Mouse (Mus musculus) forebrain, embryonic 12.5 days (tissue): ENCODE data around the gene Prdm16. TPM values are rescaled to one million over a fixed set of nuclear protein-coding genes. Genes with fewer than 3 reads are reported as not detected.

Source experiments
- ATAC-seq: fragments of 200-750 bp; cut with Nextera tagmentation; 2 replicates; pipeline ENCODE4 v1.8.0; 2017; ENCODE audit warnings: moderate TSS enrichment; ENCODE audit not compliant: low FRiP score
- H3K27ac ChIP-seq: fragments of 300-500 bp; sonication (generic); 2 replicates; pipeline ENCODE4 v1.5.1; 2016; ENCODE audit warnings: mild to moderate bottlenecking
- H3K27me3 ChIP-seq: fragments of 300-500 bp; sonication (generic); 2 replicates; pipeline ENCODE4 v1.6.1; 2016; ENCODE audit warnings: mild to moderate bottlenecking
- H3K36me3 ChIP-seq: fragments of 300-500 bp; sonication (generic); replicated peaks from 2 replicates; pipeline ENCODE4 v1.6.1; 2016; ENCODE audit warnings: mild to moderate bottlenecking
- H3K4me1 ChIP-seq: fragments of 300-500 bp; sonication (generic); 2 replicates; pipeline ENCODE4 v1.6.1; 2016
- H3K4me2 ChIP-seq: fragments of 300-500 bp; sonication (generic); 2 replicates; pipeline ENCODE4 v1.6.1; 2016; ENCODE audit warnings: mild to moderate bottlenecking, moderate library complexity
- H3K4me3 ChIP-seq: fragments of 300-500 bp; sonication (generic); replicated peaks from 2 replicates; pipeline ENCODE4 v1.5.1; 2016; ENCODE audit warnings: mild to moderate bottlenecking
- H3K9ac ChIP-seq: fragments of 300-500 bp; sonication (generic); 2 replicates; pipeline ENCODE4 v1.6.1; 2016; ENCODE audit warnings: mild to moderate bottlenecking
- H3K9me3 ChIP-seq: fragments of 300-500 bp; sonication (generic); 2 replicates; pipeline ENCODE4 v1.6.1; 2016
- WGBS: fragments of 180-500 bp; shearing (Covaris S2); methylation state at CpG from one replicate; pipeline ENCODE4 v1.1.7; 2016; 5-methylcytosine and 5-hydroxymethylcytosine counted together
- polyA plus RNA-seq: library from polyadenylated mRNA; unstranded; fragments of >200 nt; fragmentation: Nextera tagmentation; extraction: Ambion mirVana; gene quantifications from 2 replicates; pipeline ENCODE4 v1.2.1, GENCODE M21; 2016

The Prdm16 gene
- polyA plus RNA-seq, 1 experiment from 2014 or later: 40.5 TPM

DNA sequence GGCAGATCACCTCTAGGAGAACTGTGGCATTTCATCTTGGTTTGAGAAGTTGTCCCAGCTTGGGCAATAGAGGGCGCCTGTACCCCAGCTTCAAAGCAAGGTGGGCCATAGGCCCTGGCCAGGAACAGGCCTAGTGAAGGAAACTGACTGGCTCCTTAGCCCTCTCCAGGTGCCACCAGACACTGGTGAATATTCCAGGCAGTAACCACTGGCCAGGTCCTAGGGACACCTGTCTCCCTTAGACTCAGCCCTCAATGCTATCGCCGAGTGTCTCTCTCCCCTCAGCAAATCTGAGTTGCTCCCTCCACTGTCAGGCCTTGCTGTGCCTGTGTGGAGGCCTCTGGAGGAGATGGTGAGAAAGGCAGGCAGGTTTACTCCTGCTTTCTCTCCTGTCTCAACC, 187.3 kb downstream of the Prdm16 start:
- Histone ChIP-seq H3K4me2 (no peak overlapping the region), H3K27me3 (peaks cover 72% of the 10 kb centered on the region), H3K4me3 (no peak overlapping the region), H3K27ac (no peak overlapping the region), H3K9me3 (no peaks in the 10 kb centered on the region), H3K9ac (no peak overlapping the region), H3K36me3 (no peaks in the 10 kb centered on the region; the same call in 1 of the 2 replicates), H3K4me1 (peaks cover 5% of the 10 kb centered on the region; the same call in 1 of the 2 replicates)
- peak; percentile 80 for ATAC-seq
- WGBS: 14% methylated on average over 3 of the region's 3 CpGs

DNA sequence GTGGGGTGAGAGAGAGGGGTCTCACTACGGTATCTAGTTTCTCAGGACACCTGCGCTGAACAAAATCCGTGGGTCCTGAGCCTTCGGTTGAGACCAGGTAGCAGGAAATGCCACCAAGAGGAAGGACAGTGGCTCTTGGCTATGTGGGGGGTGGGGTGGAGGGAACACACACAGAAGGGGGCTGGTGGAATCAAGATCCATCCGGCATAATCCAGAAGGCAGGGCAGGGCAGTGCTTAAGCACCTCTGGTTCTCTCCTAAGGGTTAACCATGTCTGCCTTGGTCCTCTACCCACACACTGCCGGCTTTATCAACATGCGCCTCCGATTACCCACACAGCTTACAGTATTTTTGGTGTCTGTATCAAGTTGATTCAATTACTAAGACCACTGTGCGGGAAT, 191.0 kb downstream of the Prdm16 start:
- no peak overlapping the region for H3K9ac ChIP-seq
- no peak overlapping the region for H3K4me2 ChIP-seq
- 76% methylated on average over 9 of the region's 9 CpGs for WGBS
- no peaks in the 10 kb centered on the region for H3K9me3 ChIP-seq
- H3K4me3 ChIP-seq: no peak overlapping the region
- H3K27ac ChIP-seq: no peak overlapping the region
- H3K36me3 ChIP-seq: no peaks in the 10 kb centered on the region
- peaks cover 48% of the 10 kb centered on the region for H3K27me3 ChIP-seq
- no peak for ATAC-seq
- H3K4me1 ChIP-seq: peaks cover 9% of the 10 kb centered on the region; the same call in 1 of the 2 replicates

GRCm38 (mm10) chr4:154442645-154443304, 193.9 kb downstream of the Prdm16 start:
- peaks cover 15% of the 10 kb centered on the region; the same call in 1 of the 2 replicates for H3K4me1 ChIP-seq
- H3K27me3 ChIP-seq: peaks cover 31% of the 10 kb centered on the region

DNA sequence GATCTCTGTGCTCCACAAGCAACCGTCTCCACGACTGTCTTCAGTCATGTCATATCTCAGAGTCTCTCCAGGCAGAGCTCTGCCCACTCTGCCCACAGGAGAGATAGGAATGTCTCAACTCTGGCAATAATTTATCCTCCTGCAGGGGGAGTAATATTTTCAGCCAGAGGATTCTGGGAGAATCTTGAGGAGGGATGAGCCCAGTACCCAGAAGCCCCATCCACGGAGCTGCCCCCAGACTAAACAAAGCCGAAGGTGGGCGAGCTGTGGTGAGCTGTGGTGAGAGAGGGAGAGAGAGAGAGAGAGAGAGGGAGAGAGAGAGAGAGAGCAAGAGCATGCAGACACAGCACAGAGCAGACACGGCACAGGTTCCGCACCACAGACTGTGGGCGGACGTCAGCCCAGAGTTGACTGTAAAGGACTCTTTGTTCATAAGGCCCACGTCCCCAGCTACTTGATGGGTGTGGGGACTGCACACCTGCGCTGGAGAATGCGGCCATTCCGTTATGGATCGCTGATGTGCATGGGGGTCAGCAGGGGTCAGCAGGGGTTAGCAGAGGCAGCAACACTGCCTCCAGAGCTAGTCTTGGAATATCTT, 197.1 kb downstream of the Prdm16 start:
- Histone ChIP-seq H3K27me3 (peaks cover 9% of the 10 kb centered on the region; the same call in 1 of the 2 replicates), H3K4me1 (0 out of 2 replicates have a peak, but pooled peaks cover 11% of the 10 kb centered on the region), H3K4me3 (no peak overlapping the region), H3K9ac (no peak overlapping the region), H3K27ac (no peak overlapping the region), H3K9me3 (no peaks in the 10 kb centered on the region), H3K36me3 (no peaks in the 10 kb centered on the region), H3K4me2 (no peak overlapping the region)
- WGBS: 83% methylated on average over 14 of the region's 14 CpGs
- no peak for ATAC-seq

More at GRCm38 (mm10) chr4:154442645-154443304, 193.9 kb downstream of the Prdm16 start:
- H3K4me3 ChIP-seq: no peak overlapping the region
- no peak overlapping the region for H3K27ac ChIP-seq
- H3K9ac ChIP-seq: no peak overlapping the region
- H3K36me3 ChIP-seq: no peaks in the 10 kb centered on the region
- no peak for ATAC-seq
- WGBS: 62% methylated on average over 9 of the region's 9 CpGs
- no peak overlapping the region for H3K4me2 ChIP-seq
- no peaks in the 10 kb centered on the region for H3K9me3 ChIP-seq

- H3K9me3 ChIP-seq: no peaks in the 10 kb centered on the region
- WGBS: 84% methylated on average over 15 of the region's 15 CpGs
- no peak for ATAC-seq
- H3K4me2 ChIP-seq: no peak overlapping the region
- 0 out of 2 replicates have a peak, but pooled peaks cover 8% of the 10 kb centered on the region for H3K4me1 ChIP-seq
- H3K36me3 ChIP-seq: no peaks in the 10 kb centered on the region
- 0 out of 2 replicates have a peak, but pooled peaks cover 5% of the 10 kb centered on the region for H3K27me3 ChIP-seq
- no peak overlapping the region for H3K9ac ChIP-seq
- H3K27ac ChIP-seq: no peak overlapping the region
- no peak overlapping the region for H3K4me3 ChIP-seq
Observed at GRCm38 (mm10) chr4:154438610-154439009, 198.1 kb downstream of the Prdm16 start.

DNA sequence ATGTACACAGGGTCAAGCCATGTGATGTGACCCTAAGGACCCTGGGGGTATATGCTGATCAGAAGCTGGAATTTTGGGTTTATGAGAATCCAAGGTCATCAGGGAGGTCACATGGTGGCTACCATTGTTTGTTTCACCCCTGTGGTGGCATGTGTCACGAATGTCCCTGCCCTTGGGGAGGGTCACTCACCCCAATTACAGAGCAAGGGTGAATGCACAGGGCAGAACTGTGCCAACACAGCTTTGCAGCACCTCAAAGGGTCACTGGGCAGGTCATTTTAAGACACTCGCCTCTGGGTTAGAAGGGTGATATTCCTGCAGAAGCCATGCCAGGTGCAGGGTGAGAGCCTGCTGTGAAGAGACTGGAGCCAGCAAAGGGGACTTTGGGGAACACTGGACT, 206.9 kb downstream of the Prdm16 start:
- Histone ChIP-seq H3K9me3 (no peaks in the 10 kb centered on the region), H3K9ac (no peak overlapping the region), H3K4me2 (no peak overlapping the region), H3K4me3 (no peak overlapping the region), H3K36me3 (no peaks in the 10 kb centered on the region), H3K27me3 (peaks cover 4% of the 10 kb centered on the region), H3K27ac (no peak overlapping the region), H3K4me1 (peaks cover 7% of the 10 kb centered on the region)
- 64% methylated on average over 2 of the region's 2 CpGs for WGBS
- ATAC-seq: no peak

DNA sequence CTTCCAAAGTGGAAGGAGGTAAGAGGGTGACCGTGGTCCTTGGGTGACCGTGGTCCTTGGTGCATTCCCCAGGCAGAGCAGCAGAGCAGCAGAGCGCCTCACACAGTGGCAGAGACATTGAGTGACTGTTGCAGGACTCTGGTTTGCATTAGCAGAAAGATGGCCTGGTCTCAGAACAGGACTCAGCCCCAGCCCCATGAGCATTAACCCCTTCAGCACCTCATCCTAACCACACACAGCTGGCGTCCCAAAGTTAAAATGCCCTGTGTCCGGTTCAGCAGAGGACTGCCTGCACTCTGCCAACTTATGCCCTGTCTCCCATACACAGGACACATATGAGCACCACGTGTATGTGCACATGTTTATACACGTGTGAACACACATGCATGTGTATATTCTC, 209.8 kb downstream of the Prdm16 start:
- no peaks in the 10 kb centered on the region for H3K36me3 ChIP-seq
- 77% methylated on average over 7 of the region's 7 CpGs for WGBS
- H3K9me3 ChIP-seq: no peaks in the 10 kb centered on the region
- peaks cover 7% of the 10 kb centered on the region for H3K27me3 ChIP-seq
- peaks cover 32% of the 10 kb centered on the region for H3K4me1 ChIP-seq
- H3K27ac ChIP-seq: no peak overlapping the region
- no peak overlapping the region for H3K4me3 ChIP-seq
- no peak overlapping the region for H3K4me2 ChIP-seq
- no peak for ATAC-seq
- H3K9ac ChIP-seq: no peak overlapping the region

- Histone ChIP-seq H3K9me3 (no peaks in the 10 kb centered on the region), H3K27ac (no peak overlapping the region), H3K27me3 (peaks cover 7% of the 10 kb centered on the region), H3K9ac (no peak overlapping the region), H3K4me3 (no peak overlapping the region), H3K36me3 (no peaks in the 10 kb centered on the region), H3K4me2 (no peak overlapping the region), H3K4me1 (peaks cover 32% of the 10 kb centered on the region)
- 77% methylated on average over 17 of the region's 17 CpGs for WGBS
- ATAC-seq: no peak
Observed at GRCm38 (mm10) chr4:154425284-154425683, 211.4 kb downstream of the Prdm16 start.

GRCm38 (mm10) chr4:154424681-154425080, 212.0 kb downstream of the Prdm16 start:
- H3K36me3 ChIP-seq: peaks cover under 1% of the 10 kb centered on the region; the same call in 1 of the 2 replicates
- WGBS: 69% methylated on average over 11 of the region's 11 CpGs
- H3K27me3 ChIP-seq: peaks cover 7% of the 10 kb centered on the region
- H3K4me1 ChIP-seq: peaks cover 32% of the 10 kb centered on the region
- H3K9me3 ChIP-seq: no peaks in the 10 kb centered on the region
- no peak for ATAC-seq
- H3K4me3 ChIP-seq: no peak overlapping the region
- H3K4me2 ChIP-seq: no peak overlapping the region
- no peak overlapping the region for H3K9ac ChIP-seq
- H3K27ac ChIP-seq: no peak overlapping the region

GRCm38 (mm10) chr4:154422431-154422913, 214.2 kb downstream of the Prdm16 start:
- H3K27me3 ChIP-seq: peaks cover 10% of the 10 kb centered on the region
- WGBS: 5% methylated on average over 10 of the region's 10 CpGs
- 0 out of 2 replicates have a peak overlapping the region, but pooled peaks have one; percentile 46 for H3K27ac ChIP-seq
- H3K9me3 ChIP-seq: peaks cover 4% of the 10 kb centered on the region; the same call in 1 of the 2 replicates
- ATAC-seq: no peak
- peaks cover 9% of the 10 kb centered on the region; the same call in 1 of the 2 replicates for H3K36me3 ChIP-seq
- H3K9ac ChIP-seq: peak overlapping the region; percentile 12; the same call in 1 of the 2 replicates
- peaks cover 32% of the 10 kb centered on the region for H3K4me1 ChIP-seq
- peak overlapping the region; percentile 27; the same call in 1 of the 2 replicates for H3K4me2 ChIP-seq
- no peak overlapping the region for H3K4me3 ChIP-seq

DNA sequence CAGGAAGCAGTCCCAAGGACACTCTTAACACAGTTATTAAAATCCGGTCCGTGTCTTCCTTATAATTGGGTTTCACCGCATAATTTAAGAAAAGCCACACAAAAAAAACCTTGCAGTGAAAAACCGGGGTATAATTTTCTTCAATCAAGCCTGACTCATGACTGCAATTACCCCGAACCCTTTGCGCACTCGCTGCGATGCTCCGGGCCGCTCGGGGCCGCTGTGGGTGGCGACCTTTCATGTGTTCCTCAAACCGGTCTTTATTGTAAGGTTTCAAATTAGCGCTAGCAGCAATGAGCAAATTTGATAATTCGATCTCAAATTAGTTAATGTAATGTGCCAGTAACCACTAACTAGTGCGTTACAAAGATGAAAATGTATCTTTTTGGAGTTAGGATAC, 215.9 kb downstream of the Prdm16 start:
- Histone ChIP-seq H3K36me3 (peaks cover 9% of the 10 kb centered on the region; the same call in 1 of the 2 replicates), H3K27me3 (peaks cover 10% of the 10 kb centered on the region), H3K4me1 (peaks cover 32% of the 10 kb centered on the region), H3K27ac (no peak overlapping the region), H3K4me2 (no peak overlapping the region), H3K4me3 (no peak overlapping the region), H3K9ac (no peak overlapping the region), H3K9me3 (peaks cover 4% of the 10 kb centered on the region; the same call in 1 of the 2 replicates)
- no peak for ATAC-seq
- WGBS: 62% methylated on average over 17 of the region's 17 CpGs

- Histone ChIP-seq H3K9ac (no peak overlapping the region), H3K27me3 (peaks cover 12% of the 10 kb centered on the region; the same call in 1 of the 2 replicates), H3K9me3 (peaks cover 4% of the 10 kb centered on the region; the same call in 1 of the 2 replicates), H3K36me3 (peaks cover 9% of the 10 kb centered on the region; the same call in 1 of the 2 replicates), H3K27ac (no peak overlapping the region), H3K4me1 (peaks cover 31% of the 10 kb centered on the region), H3K4me2 (no peak overlapping the region), H3K4me3 (no peak overlapping the region)
- 84% methylated on average over 4 of the region's 4 CpGs for WGBS
- ATAC-seq: no peak
Observed at GRCm38 (mm10) chr4:154419766-154420165, 216.9 kb downstream of the Prdm16 start.
